Mouse (Mus musculus): Measurements from ENCODE around the gene Cntnap5a.
"Not testable (repeated sequence)": the region's sequence is repeated elsewhere in the genome, so short reads cannot be mapped to it uniquely, and the experiment has no call there.

The Cntnap5a gene

GRCm38 (mm10) chr1:116044083-116044482 lies 359.5 kb downstream of the Cntnap5a start:
- DNase-seq (ENCODE audit: low spot score in 2 of 2): no peak

GRCm38 (mm10) chr1:116107010-116107723 lies 422.6 kb downstream of the Cntnap5a start:
- no peak for DNase-seq (ENCODE audit: low spot score in 2 of 2)

- no peak for DNase-seq (ENCODE audit: low spot score in 2 of 2)
Observed at GRCm38 (mm10) chr1:116107724-116108058, 423.1 kb downstream of the Cntnap5a start.

- no peak for DNase-seq (ENCODE audit: low spot score in 2 of 2)
Observed at GRCm38 (mm10) chr1:116108381-116108780, 423.8 kb downstream of the Cntnap5a start.

GRCm38 (mm10) chr1:116125767-116126166 lies 441.2 kb downstream of the Cntnap5a start:
- no peak for DNase-seq (ENCODE audit: low spot score in 2 of 2)

GRCm38 (mm10) chr1:116127085-116127484 lies 442.5 kb downstream of the Cntnap5a start:
- no peak for DNase-seq (ENCODE audit: low spot score in 2 of 2)

- no peak for DNase-seq (ENCODE audit: low spot score in 2 of 2)
Observed at GRCm38 (mm10) chr1:116128450-116129246, 444.1 kb downstream of the Cntnap5a start.

- DNase-seq (ENCODE audit: low spot score in 2 of 2): no peak
Observed at GRCm38 (mm10) chr1:116132471-116132870, 447.9 kb downstream of the Cntnap5a start.

- DNase-seq (ENCODE audit: low spot score in 2 of 2): no peak
Observed at GRCm38 (mm10) chr1:116149764-116150369, 465.3 kb downstream of the Cntnap5a start.

GRCm38 (mm10) chr1:116184471-116184870 lies 499.9 kb downstream of the Cntnap5a start:
- DNase-seq (ENCODE audit: low spot score in 2 of 2): no peak

GRCm38 (mm10) chr1:116188142-116188541 lies 503.6 kb downstream of the Cntnap5a start:
- not testable (repeated sequence) for DNase-seq (ENCODE audit: low spot score in 2 of 2)

- DNase-seq (ENCODE audit: low spot score in 2 of 2): peak; percentile 16 to 20
Observed at GRCm38 (mm10) chr1:116192299-116192698, 507.7 kb downstream of the Cntnap5a start.

- no peak for DNase-seq (ENCODE audit: low spot score in 2 of 2)
Observed at GRCm38 (mm10) chr1:116216883-116217282, 532.3 kb downstream of the Cntnap5a start.

GRCm38 (mm10) chr1:116240538-116240937 lies 556.0 kb downstream of the Cntnap5a start:
- DNase-seq (ENCODE audit: low spot score in 2 of 2): no peak

- DNase-seq (ENCODE audit: low spot score in 2 of 2): peak; percentile 11 to 25
Observed at GRCm38 (mm10) chr1:116243856-116244255, 559.3 kb downstream of the Cntnap5a start.

- DNase-seq (ENCODE audit: low spot score in 2 of 2): no peak
Observed at GRCm38 (mm10) chr1:116281144-116281543, 596.6 kb downstream of the Cntnap5a start.

- DNase-seq (ENCODE audit: low spot score in 2 of 2): no peak
Observed at GRCm38 (mm10) chr1:116283968-116284367, 599.4 kb downstream of the Cntnap5a start.

- DNase-seq (ENCODE audit: low spot score in 2 of 2): peak in 1 of 2 experiments; percentile 20
Observed at GRCm38 (mm10) chr1:116306555-116306954, 622.0 kb downstream of the Cntnap5a start.

- DNase-seq (ENCODE audit: low spot score in 2 of 2): no peak
Observed at GRCm38 (mm10) chr1:116311512-116311911, 627.0 kb downstream of the Cntnap5a start.

GRCm38 (mm10) chr1:116313269-116313668 lies 628.7 kb downstream of the Cntnap5a start:
- peak in 1 of 2 experiments; percentile 4 for DNase-seq (ENCODE audit: low spot score in 2 of 2)

GRCm38 (mm10) chr1:116324505-116324904 lies 639.9 kb downstream of the Cntnap5a start:
- DNase-seq (ENCODE audit: low spot score in 2 of 2): no peak

GRCm38 (mm10) chr1:116353669-116354068 lies 669.1 kb downstream of the Cntnap5a start:
- no peak for DNase-seq (ENCODE audit: low spot score in 2 of 2)

GRCm38 (mm10) chr1:116365606-116366005 lies 681.0 kb downstream of the Cntnap5a start:
- DNase-seq (ENCODE audit: low spot score in 2 of 2): no peak

Data from left cerebral cortex, adult 9 months (tissue).